Mouse (Mus musculus): Measurements from ENCODE around the gene Dut.

GRCm38 (mm10) chr2:125234049-125234448, 12.9 kb upstream of the Dut start:
- no peak for TF ChIP-seq CTCF (IDR thresholded peaks at IDR 0.05; ENCODE audit: insufficient read depth, low read length)
- TF ChIP-seq POLR2A (IDR thresholded peaks at IDR 0.05; ENCODE audit: borderline replicate concordance, extremely low read depth, low read depth, low read length), result no peak
